Mouse (Mus musculus) embryo, embryonic 10 days (tissue): Measurements from ENCODE around the gene Ap1b1.
A peak's percentile ranks its signal among the peaks of the same experiment; 100 is the strongest.

Experiments used
- DNase-seq: peaks from one replicate; pipeline ENCODE4 v3.0.0-alpha.2; 2015; ENCODE audit warnings: low spot score

Ap1b1 gene

DNA sequence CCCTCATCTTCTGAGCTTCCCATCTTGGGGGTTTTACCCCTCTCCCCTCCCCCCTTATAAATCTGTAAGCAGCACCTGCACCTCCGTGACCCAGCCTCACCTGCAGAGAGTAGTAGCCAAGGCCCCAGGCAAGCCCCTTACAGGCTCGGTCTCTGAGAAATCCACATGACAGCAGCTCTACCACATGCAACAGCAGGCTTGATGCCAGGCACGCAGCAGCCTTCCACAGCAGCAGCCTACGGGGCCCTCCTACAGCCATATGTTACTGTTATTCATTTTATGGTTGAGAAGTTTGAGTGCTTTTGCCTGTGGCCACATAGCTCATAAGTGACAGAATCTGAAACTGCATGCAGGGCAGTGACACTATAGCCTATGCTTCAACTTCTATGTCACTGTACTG, 48.8 kb downstream of the Ap1b1 start:
- no peak for DNase-seq

DNA sequence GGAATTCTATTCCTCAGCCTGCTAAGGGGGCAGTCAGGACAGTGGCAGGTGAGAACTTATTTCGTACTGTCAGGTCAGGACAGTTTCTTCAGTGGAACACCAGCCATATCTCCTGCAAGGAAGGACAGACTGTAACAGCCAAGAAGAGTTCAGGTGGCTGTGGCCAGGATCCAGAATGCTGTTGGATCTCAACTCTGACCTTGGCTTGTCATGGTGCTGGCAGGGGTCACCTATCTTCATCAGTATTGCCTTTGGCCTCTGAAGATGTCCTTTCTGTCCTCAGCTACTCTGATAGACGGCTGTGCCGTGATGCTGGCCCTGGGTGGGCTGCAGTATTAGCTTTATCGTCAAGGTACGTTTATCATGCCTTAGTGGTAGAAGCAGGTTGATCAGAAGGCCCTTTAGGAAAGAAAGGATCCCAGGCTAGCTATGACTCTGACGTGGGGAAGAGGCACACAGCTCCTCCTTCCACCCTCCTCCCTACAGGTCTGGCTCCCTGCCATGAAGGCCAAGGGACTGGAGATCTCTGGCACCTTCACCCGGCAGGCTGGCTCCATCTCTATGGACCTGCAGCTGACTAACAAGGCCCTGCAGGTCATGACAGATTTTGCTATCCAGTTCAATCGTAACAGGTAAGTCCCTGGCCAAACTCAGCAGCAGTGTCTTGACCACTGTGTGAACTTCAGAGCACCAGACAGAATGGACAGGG, 50.7 kb downstream of the Ap1b1 start:
- DNase-seq = no peak

DNA sequence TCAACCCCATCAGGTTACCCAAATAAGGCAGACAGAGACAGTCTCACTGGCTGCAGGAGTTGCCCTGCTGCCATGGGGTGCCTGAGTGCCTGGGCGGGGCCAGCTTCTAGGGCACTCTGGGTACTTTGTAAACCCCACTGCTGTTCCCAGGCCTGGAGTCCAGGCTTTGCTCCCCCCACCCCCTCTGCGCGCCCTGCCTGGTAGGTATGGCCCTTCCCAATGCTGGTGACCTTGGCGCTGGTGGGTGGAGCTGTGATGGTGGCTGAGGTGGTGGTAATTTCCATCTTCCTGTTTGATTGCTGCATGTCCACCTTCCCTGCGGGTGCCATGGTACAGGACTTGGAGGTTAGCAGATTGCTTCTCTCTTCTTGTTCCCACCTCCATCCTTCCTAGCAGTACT, 54.0 kb downstream of the Ap1b1 start:
- DNase-seq = no peak

GRCm38 (mm10) chr11:5041144-5041780, 54.6 kb downstream of the Ap1b1 start:
- DNase-seq = no peak

- no peak for DNase-seq
Measured at GRCm38 (mm10) chr11:5042645-5043381, 56.2 kb downstream of the Ap1b1 start.

- no peak for DNase-seq
Measured at GRCm38 (mm10) chr11:5046321-5046926, 59.8 kb downstream of the Ap1b1 start.

GRCm38 (mm10) chr11:5051629-5052028, 65.0 kb downstream of the Ap1b1 start:
- no peak for DNase-seq

DNA sequence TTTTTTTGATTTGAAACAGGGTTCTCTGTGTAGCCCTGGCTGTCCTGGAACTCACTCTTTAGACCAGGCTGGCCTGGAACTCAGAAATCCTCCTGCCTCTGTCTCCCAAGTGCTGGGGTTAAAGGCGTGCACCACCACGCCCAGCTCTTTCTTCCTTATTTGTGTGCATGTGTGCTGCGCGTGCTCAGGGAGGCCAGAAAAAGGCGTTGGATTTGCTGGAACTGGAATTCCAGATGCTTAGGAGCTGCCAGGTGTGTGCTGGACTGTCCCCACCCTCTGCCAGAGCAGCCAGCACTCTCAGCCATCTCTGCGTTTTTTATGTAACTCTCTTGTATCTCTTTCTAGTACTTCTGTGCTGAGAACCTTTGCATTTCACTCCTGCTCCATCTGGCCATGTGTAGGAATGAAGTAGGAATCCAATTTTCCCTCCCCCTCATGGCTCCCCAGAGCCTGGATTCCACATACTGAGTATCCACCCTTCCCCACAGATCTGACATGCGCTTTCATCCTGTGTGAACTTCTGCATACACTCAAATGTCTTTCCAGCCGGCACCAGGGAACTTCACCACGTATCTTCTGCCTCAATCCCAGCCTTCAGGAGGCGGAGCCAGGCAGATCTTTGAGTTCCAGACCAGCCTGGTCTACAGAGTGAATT, 65.7 kb downstream of the Ap1b1 start:
- DNase-seq = no peak

- no peak for DNase-seq
Measured at GRCm38 (mm10) chr11:5054151-5054550, 67.5 kb downstream of the Ap1b1 start.

DNA sequence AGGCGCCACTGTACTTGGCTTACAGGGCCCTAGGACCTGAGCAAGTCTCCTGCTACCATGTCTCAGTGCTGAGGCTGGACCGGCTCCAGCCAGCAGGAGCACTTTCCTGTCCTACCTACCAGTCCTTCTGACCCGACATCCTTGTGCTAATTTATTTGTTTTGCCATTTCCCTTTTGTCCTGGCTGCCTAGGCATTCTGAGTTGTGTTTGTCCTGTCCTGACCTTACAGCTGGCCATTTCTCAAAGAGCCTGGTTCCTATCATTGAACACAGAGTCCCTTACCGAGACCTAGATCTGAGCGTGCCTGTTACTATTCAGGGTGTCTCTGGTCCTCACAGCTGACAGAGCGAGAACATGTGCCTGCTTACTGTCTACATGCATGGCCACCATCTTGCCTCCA, 68.2 kb downstream of the Ap1b1 start:
- DNase-seq = no peak

- DNase-seq = no peak
Measured at GRCm38 (mm10) chr11:5055945-5056938, 69.6 kb downstream of the Ap1b1 start.

GRCm38 (mm10) chr11:5057064-5057463, 70.4 kb downstream of the Ap1b1 start:
- DNase-seq = no peak

- no peak for DNase-seq
Measured at GRCm38 (mm10) chr11:5057541-5057855, 70.9 kb downstream of the Ap1b1 start.

DNA sequence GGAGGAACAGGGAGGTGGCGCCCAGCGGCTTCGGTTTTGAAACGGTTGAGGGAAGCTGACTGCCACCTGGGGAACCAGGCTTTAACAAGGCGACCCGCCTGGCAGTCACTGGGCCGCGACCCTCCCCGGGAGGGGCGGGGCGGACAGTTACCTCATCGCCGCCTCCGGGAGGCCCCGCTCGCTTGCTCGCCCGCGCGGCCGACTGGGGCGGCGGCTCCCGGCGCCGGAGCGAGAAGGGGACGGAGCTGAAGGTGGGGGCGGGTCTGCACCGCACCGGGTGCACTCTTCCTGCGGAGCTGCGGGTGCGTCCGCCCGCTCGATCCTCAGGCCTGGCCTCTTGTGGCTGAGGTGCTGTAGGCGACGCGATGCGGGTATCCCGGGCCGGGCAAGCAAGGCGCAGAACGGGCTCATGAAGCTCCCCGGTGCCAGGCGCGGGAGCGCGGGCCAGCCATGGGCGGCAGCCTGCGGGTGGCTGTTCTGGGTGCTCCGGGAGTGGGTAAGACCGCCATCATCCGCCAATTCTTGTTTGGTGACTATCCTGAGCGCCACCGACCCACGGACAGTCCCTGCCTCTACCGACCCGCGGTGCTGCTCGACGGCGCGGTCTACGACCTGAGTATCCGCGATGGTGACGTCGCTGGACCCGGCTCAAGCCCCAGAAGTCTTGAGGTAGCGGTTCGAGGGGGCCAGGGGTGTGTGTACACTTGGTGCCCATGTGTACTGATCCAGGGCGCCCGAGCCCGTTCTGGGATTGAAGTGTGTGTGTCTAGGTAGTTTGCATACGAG, 71.4 kb downstream of the Ap1b1 start, which contains the start of gene Rasl10a:
TSS of gene Rasl10a (plus strand) at position 273 of the 786 bp plus-strand sequence.
- no peak for DNase-seq

DNA sequence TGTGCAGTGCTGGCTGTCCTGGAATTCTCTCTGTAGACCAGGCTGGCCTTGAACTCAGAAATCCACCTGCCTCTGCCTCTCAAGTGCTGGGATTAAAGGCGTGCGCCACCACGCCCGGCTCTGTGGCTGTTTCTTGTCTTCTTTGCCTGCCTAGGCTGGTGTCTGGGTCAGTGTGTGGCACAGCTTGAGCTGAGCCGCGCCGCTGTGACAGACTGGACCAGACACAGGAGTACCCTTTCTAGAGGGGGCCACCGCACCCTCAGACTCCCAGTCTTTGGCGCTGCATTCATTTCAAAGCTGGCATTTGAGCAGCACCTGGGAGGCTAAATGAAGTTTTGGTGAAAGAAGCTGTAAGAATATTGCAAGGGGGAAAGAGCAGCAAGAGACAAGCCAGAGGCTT, 72.2 kb downstream of the Ap1b1 start:
- DNase-seq = no peak

DNA sequence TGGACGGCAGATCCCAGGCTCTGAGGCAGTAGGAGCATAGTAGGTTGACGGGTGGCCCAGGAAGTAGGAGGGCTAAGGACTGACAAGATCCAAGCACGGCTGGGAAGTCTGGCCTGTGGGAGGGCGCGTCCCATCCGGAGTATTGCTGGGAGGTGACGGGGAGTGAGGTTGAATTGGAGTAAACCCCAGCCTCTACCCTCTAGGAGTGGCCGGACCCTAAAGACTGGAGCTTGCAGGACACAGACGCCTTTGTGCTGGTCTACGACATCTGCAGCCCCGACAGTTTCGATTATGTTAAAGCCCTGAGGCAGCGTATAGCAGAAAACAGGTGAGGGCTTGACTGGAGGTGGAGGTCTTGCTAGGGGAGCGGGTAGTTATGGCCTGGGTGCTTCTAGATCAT, 72.6 kb downstream of the Ap1b1 start:
- DNase-seq = no peak

DNA sequence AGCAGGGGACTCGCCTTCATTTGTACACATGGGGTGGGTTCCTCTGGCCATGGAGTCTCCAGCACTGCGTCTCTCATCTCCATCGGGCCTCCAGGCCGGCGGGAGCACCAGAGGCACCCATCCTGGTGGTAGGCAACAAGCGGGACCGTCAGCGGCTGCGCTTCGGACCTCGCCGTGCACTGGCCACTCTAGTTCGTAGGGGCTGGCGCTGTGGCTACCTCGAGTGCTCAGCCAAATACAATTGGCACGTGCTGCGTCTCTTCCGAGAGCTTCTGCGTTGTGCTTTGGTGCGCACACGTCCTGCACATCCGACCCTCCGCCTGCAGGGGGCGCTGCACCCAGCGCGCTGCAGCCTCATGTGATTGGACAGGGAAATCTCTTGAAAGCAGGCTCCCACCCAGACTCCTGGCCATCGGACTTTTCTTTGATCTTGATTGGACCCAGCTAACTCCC, 73.1 kb downstream of the Ap1b1 start:
- DNase-seq = peak; percentile 76

DNA sequence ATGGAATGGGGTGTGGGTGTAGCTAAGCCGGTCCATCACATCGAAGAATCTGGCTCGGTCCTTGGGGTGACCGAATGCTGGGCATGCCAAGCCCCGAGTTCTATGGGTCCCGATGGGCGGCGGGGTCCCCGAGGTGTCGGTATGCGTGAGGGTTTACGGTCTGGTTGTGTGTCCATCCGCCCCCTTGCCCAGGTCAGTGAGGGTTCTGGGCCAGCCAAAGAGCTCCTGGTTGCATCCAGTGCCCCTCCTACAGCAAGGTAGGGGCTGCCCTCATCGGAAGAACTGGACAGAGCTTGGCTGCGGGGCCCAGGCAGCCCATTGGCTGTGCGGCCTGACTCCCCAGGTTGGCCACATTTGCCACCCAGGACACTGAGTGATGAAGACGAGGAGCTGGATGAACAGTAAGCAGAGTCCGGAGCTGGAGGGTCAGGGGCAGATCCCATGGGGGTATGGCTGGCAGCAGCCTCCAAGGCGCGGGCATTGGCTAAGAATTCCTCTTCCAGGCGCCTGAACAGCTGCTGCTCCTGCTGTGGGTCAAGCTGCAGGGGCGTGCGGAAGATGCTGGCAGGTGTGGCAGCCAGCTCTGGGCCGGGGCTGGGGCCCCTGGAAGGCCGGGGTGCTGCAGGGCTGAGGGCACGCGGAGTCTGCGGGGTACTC, 74.3 kb downstream of the Ap1b1 start:
- DNase-seq = no peak

- peak; percentile 83 for DNase-seq
Measured at GRCm38 (mm10) chr11:5061413-5062139, 75.0 kb downstream of the Ap1b1 start.
